Mouse (Mus musculus) liver, embryonic 16.5 days (tissue): ENCODE measurements at regions not wholly inside any gene's neighbourhood (a gene's known extent, or its start where the extent isn't known, plus 50 kb on each side); places are given as distances from the start of the nearest gene placed in this dataset.

Source experiments
- ATAC-seq: fragments of 200-750 bp; cut with Nextera tagmentation; 2 replicates; pipeline ENCODE4 v1.8.0; 2017; ENCODE audit warnings: low read depth, mild to moderate bottlenecking, moderate number of reproducible peaks, moderate library complexity
- H3K27ac ChIP-seq: fragments of 300-500 bp; sonication (generic); 2 replicates; pipeline ENCODE4 v1.5.1; 2014; ENCODE audit warnings: mild to moderate bottlenecking, low read length
- H3K27me3 ChIP-seq: fragments of 300-500 bp; sonication (generic); 2 replicates; pipeline ENCODE4 v1.6.1; 2014; ENCODE audit warnings: low read depth, low read length, mixed read lengths; ENCODE audit not compliant: control insufficient read depth, insufficient read depth
- H3K36me3 ChIP-seq: fragments of 300-500 bp; sonication (generic); 2 replicates; pipeline ENCODE4 v1.6.1; 2014; ENCODE audit warnings: mild to moderate bottlenecking; ENCODE audit not compliant: control insufficient read depth, insufficient read depth
- H3K4me1 ChIP-seq: fragments of 300-500 bp; sonication (generic); 2 replicates; pipeline ENCODE4 v1.6.1; 2014; ENCODE audit warnings: low read depth, low read length, mixed read lengths; ENCODE audit not compliant: control insufficient read depth
- H3K4me2 ChIP-seq: fragments of 300-500 bp; sonication (generic); 2 replicates; pipeline ENCODE4 v1.6.1; 2014; ENCODE audit warnings: low read depth, low read length, mixed read lengths
- H3K4me3 ChIP-seq: fragments of 300-500 bp; sonication (generic); 2 replicates; pipeline ENCODE4 v1.5.1; 2014; ENCODE audit warnings: low read depth, mild to moderate bottlenecking, low read length
- H3K9ac ChIP-seq: fragments of 300-500 bp; sonication (generic); 2 replicates; pipeline ENCODE4 v1.6.1; 2014; ENCODE audit warnings: low read depth, low read length
- H3K9me3 ChIP-seq: fragments of 300-500 bp; sonication (generic); replicated peaks from 2 replicates; pipeline ENCODE4 v1.6.1; 2016; ENCODE audit warnings: low read length; ENCODE audit not compliant: control insufficient read depth
- WGBS: fragments of 180-500 bp; shearing (Covaris S2); extraction: QIAGEN DNeasy Blood & Tissue Kit; methylation state at CpG from one replicate; pipeline ENCODE4 v1.1.7; 2014; ENCODE audit not compliant: insufficient replicate concordance; 5-methylcytosine and 5-hydroxymethylcytosine counted together

DNA sequence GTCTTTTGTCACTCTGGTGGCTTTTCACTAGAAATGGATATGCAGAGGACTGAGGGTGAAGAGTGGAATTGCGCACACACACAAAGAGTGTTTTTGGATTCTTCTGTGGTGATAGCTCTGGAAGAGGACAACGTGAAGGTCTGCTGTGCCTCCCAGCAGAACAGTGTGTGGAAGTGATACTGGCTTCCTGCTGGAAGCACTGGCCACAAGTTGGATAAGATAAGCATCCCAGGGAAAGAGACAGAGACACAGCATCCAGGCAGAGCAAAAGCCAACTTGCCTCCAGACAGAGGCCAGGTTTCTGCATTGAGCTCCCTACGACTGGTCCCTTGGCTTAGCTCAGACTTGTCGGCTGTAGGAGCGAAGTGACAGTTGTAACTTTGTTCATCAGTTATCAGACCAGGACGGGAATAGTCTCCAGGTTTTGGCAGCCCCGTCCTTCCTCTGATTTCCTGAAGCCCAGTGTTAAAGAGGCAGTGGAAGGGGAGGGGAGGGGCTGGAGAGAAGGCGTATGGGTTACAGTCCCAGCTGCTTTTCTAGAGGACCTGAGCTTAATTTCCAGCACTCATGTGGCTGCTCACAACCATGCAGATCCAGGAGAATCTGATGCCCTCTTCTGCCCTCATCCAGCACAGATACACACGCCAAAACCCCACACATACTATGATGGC lies 89.2 kb downstream of the Tmem170b start:
- H3K4me1 ChIP-seq: no peaks in the 10 kb centered on the region
- no peaks in the 10 kb centered on the region for H3K36me3 ChIP-seq
- ATAC-seq: peak; percentile 39; the same call in 1 of the 2 replicates
- no peak overlapping the region for H3K27ac ChIP-seq
- no peaks in the 10 kb centered on the region for H3K9me3 ChIP-seq
- 47% methylated on average over 9 of the region's 9 CpGs for WGBS
- no peak overlapping the region for H3K4me3 ChIP-seq
- no peaks in the 10 kb centered on the region for H3K27me3 ChIP-seq
- H3K9ac ChIP-seq: no peak overlapping the region
- H3K4me2 ChIP-seq: no peak overlapping the region

GRCm38 (mm10) chr13:41696767-41697445 lies 91.2 kb downstream of the Tmem170b start:
- Histone ChIP-seq H3K9ac (no peak overlapping the region), H3K27ac (no peak overlapping the region), H3K27me3 (no peaks in the 10 kb centered on the region), H3K4me2 (no peak overlapping the region), H3K36me3 (no peaks in the 10 kb centered on the region), H3K4me1 (no peaks in the 10 kb centered on the region), H3K9me3 (no peaks in the 10 kb centered on the region), H3K4me3 (no peak overlapping the region)
- 66% methylated on average over 7 of the region's 7 CpGs for WGBS
- ATAC-seq: no peak

DNA sequence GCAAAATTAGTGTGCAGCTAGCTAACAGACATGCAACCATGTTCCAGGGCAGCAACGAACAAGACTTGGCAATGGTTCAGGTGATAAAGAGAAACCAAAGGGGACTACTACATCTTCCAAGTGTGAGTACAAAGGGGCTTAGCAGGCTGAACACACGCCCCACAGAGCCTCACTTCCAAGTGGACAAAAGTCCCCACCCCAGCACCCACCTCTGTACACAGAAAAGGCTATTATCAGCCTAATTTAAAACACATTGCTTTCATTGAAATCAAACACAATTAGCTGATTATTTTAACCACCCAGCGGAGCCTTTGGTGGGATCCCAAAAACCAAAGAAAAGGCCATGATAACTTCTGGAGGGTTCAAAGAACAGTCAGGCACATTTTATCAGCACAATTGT lies 95.6 kb downstream of the Tmem170b start:
- H3K27me3 ChIP-seq: no peaks in the 10 kb centered on the region
- 55% methylated on average over 3 of the region's 3 CpGs for WGBS
- no peaks in the 10 kb centered on the region for H3K36me3 ChIP-seq
- no peak for ATAC-seq
- H3K9ac ChIP-seq: no peak overlapping the region
- no peak overlapping the region for H3K27ac ChIP-seq
- H3K4me2 ChIP-seq: no peak overlapping the region
- H3K4me3 ChIP-seq: no peak overlapping the region
- no peaks in the 10 kb centered on the region for H3K9me3 ChIP-seq
- H3K4me1 ChIP-seq: no peaks in the 10 kb centered on the region

GRCm38 (mm10) chr13:41701829-41702231 lies 96.1 kb downstream of the Tmem170b start:
- H3K27ac ChIP-seq: no peak overlapping the region
- no peaks in the 10 kb centered on the region for H3K9me3 ChIP-seq
- H3K9ac ChIP-seq: no peak overlapping the region
- H3K4me3 ChIP-seq: no peak overlapping the region
- ATAC-seq: no peak
- no peaks in the 10 kb centered on the region for H3K36me3 ChIP-seq
- no peaks in the 10 kb centered on the region for H3K4me1 ChIP-seq
- 73% methylated on average over 8 of the region's 8 CpGs for WGBS
- H3K4me2 ChIP-seq: no peak overlapping the region
- H3K27me3 ChIP-seq: no peaks in the 10 kb centered on the region

DNA sequence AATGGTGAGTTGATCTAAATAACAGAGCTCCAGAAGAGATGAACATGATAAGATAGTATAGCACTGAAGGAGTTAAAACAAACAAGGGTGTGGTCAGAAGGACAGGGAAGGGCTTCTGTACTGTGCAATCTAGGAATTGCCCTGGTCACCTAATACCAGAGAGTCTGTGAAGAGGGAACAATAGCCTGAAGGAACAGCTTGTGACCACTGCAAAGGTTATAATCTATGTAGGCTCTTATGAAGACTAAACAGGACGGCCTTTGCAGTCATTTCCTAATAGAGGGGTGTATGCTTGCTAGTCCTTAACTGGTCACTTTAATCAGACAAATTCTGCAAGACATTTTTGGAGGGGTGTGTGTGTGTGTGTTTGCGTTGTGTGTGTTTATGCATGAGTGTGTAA lies 97.5 kb downstream of the Tmem170b start:
- Histone ChIP-seq H3K9ac (no peak overlapping the region), H3K36me3 (no peaks in the 10 kb centered on the region), H3K27me3 (no peaks in the 10 kb centered on the region), H3K27ac (no peak overlapping the region), H3K4me3 (no peak overlapping the region), H3K4me2 (no peak overlapping the region), H3K4me1 (no peaks in the 10 kb centered on the region), H3K9me3 (no peaks in the 10 kb centered on the region)
- ATAC-seq: no peak
- 56% methylated on average over 2 of the region's 2 CpGs for WGBS

DNA sequence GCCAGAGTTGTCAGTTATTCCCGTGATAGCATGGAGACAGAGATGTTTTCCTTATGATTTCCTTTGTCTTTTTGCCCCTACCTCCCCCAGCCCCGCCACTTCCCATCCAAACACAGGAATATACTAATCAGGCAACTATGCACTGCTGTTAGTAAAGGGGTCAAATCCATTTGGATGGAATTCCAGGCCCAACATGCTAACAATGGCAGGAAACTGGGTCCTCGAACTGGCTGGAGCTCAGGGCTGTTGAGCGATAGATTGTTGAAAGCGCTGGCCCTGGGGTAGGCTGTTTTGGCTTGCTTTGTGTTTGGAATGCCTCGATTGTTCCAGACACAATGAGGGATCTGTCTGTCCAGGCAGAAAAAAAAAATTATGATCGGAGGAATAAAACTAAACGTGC lies 97.9 kb downstream of the Tmem170b start:
- WGBS: 46% methylated on average over 8 of the region's 8 CpGs
- Histone ChIP-seq H3K9ac (no peak overlapping the region), H3K27ac (no peak overlapping the region), H3K4me2 (no peak overlapping the region), H3K9me3 (no peaks in the 10 kb centered on the region), H3K4me3 (no peak overlapping the region), H3K36me3 (no peaks in the 10 kb centered on the region), H3K4me1 (no peaks in the 10 kb centered on the region), H3K27me3 (no peaks in the 10 kb centered on the region)
- ATAC-seq: peak; percentile 41; the same call in 1 of the 2 replicates

GRCm38 (mm10) chr13:41704806-41705205 lies 99.1 kb downstream of the Tmem170b start:
- H3K4me3 ChIP-seq: no peak overlapping the region
- H3K9me3 ChIP-seq: no peaks in the 10 kb centered on the region
- no peak for ATAC-seq
- H3K4me2 ChIP-seq: no peak overlapping the region
- H3K27me3 ChIP-seq: no peaks in the 10 kb centered on the region
- no peak overlapping the region for H3K9ac ChIP-seq
- no peaks in the 10 kb centered on the region for H3K4me1 ChIP-seq
- WGBS: 70% methylated on average over 2 of the region's 2 CpGs
- H3K27ac ChIP-seq: no peak overlapping the region
- H3K36me3 ChIP-seq: no peaks in the 10 kb centered on the region

DNA sequence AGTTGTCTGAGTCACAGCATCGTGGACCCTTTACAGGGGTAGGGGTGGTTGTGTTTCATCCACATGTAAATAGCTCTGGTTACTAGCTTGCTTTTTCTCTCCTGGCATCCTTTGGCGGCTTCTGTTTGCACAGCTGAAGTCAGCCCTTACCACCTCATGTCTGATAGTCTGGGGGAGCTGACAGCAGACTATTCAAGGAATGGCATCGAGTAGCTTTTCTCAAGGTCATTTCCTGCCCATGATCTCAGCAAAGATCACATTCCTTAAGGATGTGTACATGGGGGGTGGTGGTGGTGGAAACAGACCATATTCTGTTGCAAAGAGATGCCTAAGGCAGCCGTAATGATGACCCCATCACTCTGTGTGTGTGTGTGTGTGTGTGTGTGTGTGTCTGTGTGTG lies 99.9 kb downstream of the Tmem170b start:
- no peak for ATAC-seq
- Histone ChIP-seq H3K4me2 (no peak overlapping the region), H3K36me3 (no peaks in the 10 kb centered on the region), H3K9ac (no peak overlapping the region), H3K4me3 (no peak overlapping the region), H3K4me1 (no peaks in the 10 kb centered on the region), H3K9me3 (no peaks in the 10 kb centered on the region), H3K27ac (no peak overlapping the region), H3K27me3 (no peaks in the 10 kb centered on the region)
- WGBS: 34% methylated on average over 4 of the region's 4 CpGs

DNA sequence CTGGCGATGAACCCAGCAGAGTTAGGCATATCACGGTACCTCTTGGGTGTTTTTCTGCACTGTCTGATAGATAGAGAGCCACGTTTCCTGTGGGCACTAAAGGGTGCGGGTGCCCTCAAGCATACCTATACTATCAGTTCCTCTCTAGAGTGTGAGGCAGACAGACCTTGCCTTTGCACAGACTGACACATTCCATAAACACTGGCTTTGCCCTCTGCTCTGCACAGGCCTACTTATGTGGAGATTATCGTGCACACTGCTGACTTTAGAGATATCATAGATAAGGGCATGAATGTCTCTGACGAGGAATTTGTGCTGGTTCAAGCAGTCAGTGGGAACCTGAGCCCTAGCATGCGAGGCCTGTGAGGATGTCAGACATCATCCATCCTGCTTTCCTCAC lies 102.1 kb downstream of the Tmem170b start:
- no peaks in the 10 kb centered on the region for H3K9me3 ChIP-seq
- no peak overlapping the region for H3K27ac ChIP-seq
- no peak overlapping the region for H3K4me3 ChIP-seq
- H3K27me3 ChIP-seq: no peaks in the 10 kb centered on the region
- 49% methylated on average over 7 of the region's 7 CpGs for WGBS
- no peak overlapping the region for H3K9ac ChIP-seq
- H3K36me3 ChIP-seq: no peaks in the 10 kb centered on the region
- H3K4me1 ChIP-seq: no peaks in the 10 kb centered on the region
- no peak for ATAC-seq
- no peak overlapping the region for H3K4me2 ChIP-seq
